Mouse (Mus musculus) gastrocnemius, postnatal 25 days (tissue): ENCODE measurements around the gene Anp32b. TPM values are rescaled to one million over a fixed set of nuclear protein-coding genes. Genes with fewer than 3 reads are reported as not detected.

ENCODE experiments used
- DNase-seq: peaks from one replicate; pipeline ENCODE4 v3.0.0; 2022
- total RNA-seq, 2 experiments: library from RNA; stranded (reverse); gene quantifications; 1 replicate in 1 of 2; 2 replicates in 1 of 2; pipeline ENCODE4 v1.2.3; 2021

Gene Anp32b
- total RNA-seq, 2 experiments from 2014 or later: 54.1 to 59.9 TPM

GRCm38 (mm10) chr4:46505361-46506057 lies 54.8 kb downstream of the Anp32b start:
- DNase-seq: no peak

GRCm38 (mm10) chr4:46506801-46507610 lies 56.3 kb downstream of the Anp32b start:
- DNase-seq: peak; percentile 96

- peak; percentile 59 for DNase-seq
Measured at GRCm38 (mm10) chr4:46507736-46508460, 57.2 kb downstream of the Anp32b start.

- DNase-seq: no peak
Measured at GRCm38 (mm10) chr4:46520491-46520890, 69.8 kb downstream of the Anp32b start.

GRCm38 (mm10) chr4:46521457-46521856 lies 70.8 kb downstream of the Anp32b start:
- DNase-seq: no peak

Other genes starting within 250 kb of the Anp32b start
- not detected for gene Foxe1, start 107.3 kb upstream of the Anp32b start, total RNA-seq
- 1 to 10 TPM; 2.9 to 3.1 TPM for gene Trmo, start 61.5 kb upstream of the Anp32b start, total RNA-seq
- not detected for gene Hemgn, start 37.4 kb upstream of the Anp32b start, total RNA-seq
- gene Nans, start 38.3 kb downstream of the Anp32b start, total RNA-seq: 10 to 100 TPM; 16.9 to 21.1 TPM
- 1 to 10 TPM in 1 of 2 experiments, under 1 TPM in 1; 0.46 to 1.4 TPM for gene Trim14, start 85.2 kb downstream of the Anp32b start, total RNA-seq
- under 1 TPM in 1 of 2 experiments, not detected in 1; 0.20 TPM for gene Coro2a, start 151.3 kb downstream of the Anp32b start, total RNA-seq
- under 1 TPM; 0.64 to 0.78 TPM for gene Tbc1d2, start 199.3 kb downstream of the Anp32b start, total RNA-seq